In genomic region chr11:48820308-48820674, GRCm38 (mm10) we compare ENCODE assay signal across 15 mouse cellular contexts. TPM values are rescaled to one million over a fixed set of nuclear protein-coding genes. Genes with fewer than 3 reads are reported as not detected.
DNase-seq lines count a peak whose midpoint lies in the region; ATAC-seq and TF ChIP-seq lines count a peak whose summit lies in the region.
"Had no signal": no experiment of that assay in that cellular context is flagged by ENCODE, and none has a peak within 500 bp of the region (broad histone marks: within the 10 kb centered on the region; RNA-seq: fewer than 3 reads in every experiment).

No protein-coding gene starts in this region.

- H3K4me2 ChIP-seq in heart, embryonic 11.5 days = no peak overlapping the region
- H3K4me2 ChIP-seq in stomach, embryonic 16.5 days (ENCODE audit: low read depth, low read length) = no peak overlapping the region
- H3K4me2 ChIP-seq in hindbrain, embryonic 12.5 days (replicated peaks) = no peak overlapping the region
- H3K4me2 ChIP-seq: embryonic facial prominence, embryonic 13.5 days; forebrain, embryonic 12.5 days; midbrain, embryonic 13.5 days had no signal

- H3K36me3 ChIP-seq in heart, embryonic 11.5 days (ENCODE audit: control insufficient read depth, insufficient read depth, low read length) = no peaks in the 10 kb centered on the region; the same call in 1 of the 2 replicates
- no peaks in the 10 kb centered on the region for H3K36me3 ChIP-seq in liver, adult 2 months (ENCODE audit: control insufficient read depth, insufficient read depth, low read length)
- H3K36me3 ChIP-seq in stomach, embryonic 16.5 days (ENCODE audit: control insufficient read depth, insufficient read depth, low read length) = no peaks in the 10 kb centered on the region
- H3K36me3 ChIP-seq in hindbrain, embryonic 12.5 days = no peaks in the 10 kb centered on the region
- H3K36me3 ChIP-seq: embryonic facial prominence, embryonic 13.5 days had no signal

- H3K9ac ChIP-seq in heart, embryonic 11.5 days (ENCODE audit: low read depth, low read length) = no peak overlapping the region
- H3K9ac ChIP-seq in liver, adult 2 months (ENCODE audit: low read depth, low read length) = no peak overlapping the region
- H3K9ac ChIP-seq in stomach, embryonic 16.5 days (ENCODE audit: low read length) = no peak overlapping the region
- H3K9ac ChIP-seq in hindbrain, embryonic 12.5 days = no peak overlapping the region
- H3K9ac ChIP-seq: embryonic facial prominence, embryonic 13.5 days; forebrain, embryonic 12.5 days; midbrain, embryonic 13.5 days had no signal

- peaks cover 11% of the 10 kb centered on the region for H3K4me1 ChIP-seq in heart, embryonic 11.5 days (ENCODE audit: control insufficient read depth, insufficient read depth, low read length)
- peaks cover 18% of the 10 kb centered on the region for H3K4me1 ChIP-seq in liver, adult 2 months (ENCODE audit: control insufficient read depth, insufficient read depth, low read length)
- 0 out of 2 replicates have a peak, but pooled peaks cover 6% of the 10 kb centered on the region for H3K4me1 ChIP-seq in embryonic fibroblast, embryonic 13.5 days (ENCODE audit: control insufficient read depth, insufficient read depth, low read length)
- peaks cover 16% of the 10 kb centered on the region for H3K4me1 ChIP-seq in stomach, embryonic 16.5 days (ENCODE audit: control insufficient read depth, insufficient read depth, low read length)
- H3K4me1 ChIP-seq in hindbrain, embryonic 12.5 days = peaks cover 23% of the 10 kb centered on the region

- peaks cover 5% of the 10 kb centered on the region; the same call in 1 of the 2 replicates for H3K27me3 ChIP-seq in heart, embryonic 11.5 days (ENCODE audit: control insufficient read depth, insufficient read depth, low read length)
- no peaks in the 10 kb centered on the region for H3K27me3 ChIP-seq in liver, adult 2 months (ENCODE audit: control insufficient read depth, insufficient read depth, low read length)
- no peaks in the 10 kb centered on the region for H3K27me3 ChIP-seq in stomach, embryonic 16.5 days (ENCODE audit: control insufficient read depth, insufficient read depth, low read length)
- H3K27me3 ChIP-seq in hindbrain, embryonic 12.5 days = peaks cover 22% of the 10 kb centered on the region

- H3K27ac ChIP-seq in heart, embryonic 11.5 days (ENCODE audit: low read depth, low read length) = peak overlapping the region; percentile 38
- no peak overlapping the region; the same call in 1 of the 2 replicates for H3K27ac ChIP-seq in liver, adult 2 months (replicated peaks; ENCODE audit: insufficient read depth, low read depth, low read length)
- H3K27ac ChIP-seq in embryonic fibroblast, embryonic 13.5 days (ENCODE audit: insufficient read depth, low read length) = peak overlapping the region; percentile 89
- H3K27ac ChIP-seq in stomach, embryonic 16.5 days (ENCODE audit: low read length) = peak overlapping the region; percentile 60
- H3K27ac ChIP-seq in hindbrain, embryonic 12.5 days = no peak overlapping the region
- H3K27ac ChIP-seq: embryonic facial prominence, embryonic 13.5 days; forebrain, embryonic 12.5 days; limb, embryonic 10.5 days; midbrain, embryonic 13.5 days had no signal

- ATAC-seq in heart, embryonic 11.5 days (replicated peaks; ENCODE audit: insufficient number of reproducible peaks, low FRiP score, low TSS enrichment) = no peak
- no peak for ATAC-seq in stomach, embryonic 16.5 days (ENCODE audit: insufficient read depth, low FRiP score)
- ATAC-seq in hindbrain, embryonic 12.5 days (ENCODE audit: low FRiP score) = no peak
- ATAC-seq: hindbrain, embryonic 16.5 days; midbrain, embryonic 13.5 days had no signal

- H3K9me3 ChIP-seq in heart, embryonic 11.5 days (replicated peaks; ENCODE audit: control insufficient read depth, low read length) = no peaks in the 10 kb centered on the region
- no peaks in the 10 kb centered on the region for H3K9me3 ChIP-seq in stomach, embryonic 16.5 days (replicated peaks; ENCODE audit: control insufficient read depth, low read length)
- H3K9me3 ChIP-seq in hindbrain, embryonic 12.5 days (replicated peaks) = no peaks in the 10 kb centered on the region
- H3K9me3 ChIP-seq: embryonic facial prominence, embryonic 13.5 days; forebrain, embryonic 12.5 days; limb, embryonic 10.5 days; midbrain, embryonic 13.5 days had no signal

- DNase-seq in heart, adult 8-10 months (ENCODE audit: low spot score) = no peak
- peak; percentile 80 for DNase-seq in liver, adult 2 months (ENCODE audit: extremely low read depth, low read depth, low spot score)
- DNase-seq in liver = no peak
- no peak for DNase-seq in embryo, embryonic 10 days (ENCODE audit: low spot score)
- DNase-seq: lung, adult 18-20 months; lung, postnatal 4 days had no signal

- TF ChIP-seq CTCF in liver, adult 2 months (IDR thresholded peaks at IDR 0.05; ENCODE audit: low read depth, low read length) = no peak
- no peak for TF ChIP-seq CTCF in embryonic fibroblast, embryonic 13.5 days (IDR thresholded peaks at IDR 0.05; ENCODE audit: borderline replicate concordance, insufficient read depth, low read length)

- H3K4me3 ChIP-seq in heart, embryonic 11.5 days (ENCODE audit: low read depth, low read length) = no peak overlapping the region
- H3K4me3 ChIP-seq in liver, adult 2 months (ENCODE audit: insufficient read depth, low read depth, low read length) = no peak overlapping the region
- H3K4me3 ChIP-seq in embryonic fibroblast, embryonic 13.5 days (ENCODE audit: insufficient read depth, low read length) = no peak overlapping the region
- H3K4me3 ChIP-seq in stomach, embryonic 16.5 days (replicated peaks; ENCODE audit: low read length) = no peak overlapping the region
- no peak overlapping the region for H3K4me3 ChIP-seq in hindbrain, embryonic 12.5 days
- H3K4me3 ChIP-seq: embryonic facial prominence, embryonic 13.5 days; forebrain, embryonic 12.5 days; limb, embryonic 10.5 days; midbrain, embryonic 13.5 days had no signal

- TF ChIP-seq POLR2A in liver, adult 2 months (IDR thresholded peaks at IDR 0.05; ENCODE audit: extremely low read depth, insufficient read depth, low read length) = no peak
- 0 out of 2 replicates have a peak, but pooled peaks have one; percentile 4 for TF ChIP-seq POLR2A in embryonic fibroblast, embryonic 13.5 days (IDR thresholded peaks at IDR 0.05; ENCODE audit: low read depth, low read length)

- peaks cover 9% of the 10 kb centered on the region for H3K79me2 ChIP-seq in liver, adult 2 months (ENCODE audit: control insufficient read depth, insufficient read depth, low read length)

RNA-seq across cellular contexts. Expression of gene Trim41, which starts 3.1 kb away (rescaled TPM):
- polyA plus RNA-seq in heart, embryonic 11.5 days (2014; fragmentation: Nextera tagmentation; extraction: Ambion mirVana) = 3.3 and 3.7 TPM in 2 replicates
- total RNA-seq in heart, adult 8-10 months (2022) = 10 to 100 TPM; 22.2 to 28.9 (median 23.8) TPM
- 11.4 and 13.2 TPM in 2 replicates for total RNA-seq in liver, adult 2 months (2014; rRNA removed)
- 13.7 and 18.2 TPM in 2 replicates for polyA plus RNA-seq in liver, adult 2 months (2012; rRNA removed)
- polyA plus RNA-seq in embryonic fibroblast, embryonic 13.5 days (2011; ENCODE audit: insufficient read length, low read depth, missing spikeins) = 27.2 and 40.7 TPM in 2 replicates
- polyA plus RNA-seq in stomach, embryonic 16.5 days (2015; fragmentation: Nextera tagmentation; extraction: Ambion mirVana) = 4.6 and 5.7 TPM in 2 replicates
- polyA plus RNA-seq in hindbrain, embryonic 12.5 days (2016; fragmentation: Nextera tagmentation; extraction: Ambion mirVana) = 6.4 and 7.1 TPM in 2 replicates

RNA-seq across cellular contexts. Expression of gene Trim7, which starts 5.6 kb away (rescaled TPM):
- 0.43 and 0.70 TPM in 2 replicates for polyA plus RNA-seq in heart, embryonic 11.5 days (2014; fragmentation: Nextera tagmentation; extraction: Ambion mirVana)
- total RNA-seq in heart, adult 8-10 months (2022) = 10 to 100 TPM; 15.6 to 31.7 (median 17.5) TPM
- total RNA-seq in liver, adult 2 months (2014; rRNA removed) = 5.8 and 11.2 TPM in 2 replicates
- polyA plus RNA-seq in liver, adult 2 months (2012; rRNA removed) = 11.0 and 16.3 TPM in 2 replicates
- polyA plus RNA-seq in embryonic fibroblast, embryonic 13.5 days (2011; ENCODE audit: insufficient read length, low read depth, missing spikeins) = 16.0 and 19.1 TPM in 2 replicates
- polyA plus RNA-seq in stomach, embryonic 16.5 days (2015; fragmentation: Nextera tagmentation; extraction: Ambion mirVana) = 1.7 and 2.6 TPM in 2 replicates
- 0.70 and 1.6 TPM in 2 replicates for polyA plus RNA-seq in hindbrain, embryonic 12.5 days (2016; fragmentation: Nextera tagmentation; extraction: Ambion mirVana)

RNA-seq across cellular contexts. Expression of gene Gm12184, which starts 6.2 kb away (rescaled TPM):
- 2.9 and 4.0 TPM in 2 replicates for polyA plus RNA-seq in heart, embryonic 11.5 days (2014; fragmentation: Nextera tagmentation; extraction: Ambion mirVana)
- 1 to 10 TPM; 1.6 to 5.4 (median 3.7) TPM for total RNA-seq in heart, adult 8-10 months (2022)
- 1.5 and 2.0 TPM in 2 replicates for total RNA-seq in liver, adult 2 months (2014; rRNA removed)
- polyA plus RNA-seq in liver, adult 2 months (2012; rRNA removed) = 5.5 and 5.8 TPM in 2 replicates
- polyA plus RNA-seq in embryonic fibroblast, embryonic 13.5 days (2011; ENCODE audit: insufficient read length, low read depth, missing spikeins) = 40.5 and 61.2 TPM in 2 replicates
- polyA plus RNA-seq in stomach, embryonic 16.5 days (2015; fragmentation: Nextera tagmentation; extraction: Ambion mirVana) = 0.98 and 1.5 TPM in 2 replicates
- polyA plus RNA-seq in hindbrain, embryonic 12.5 days (2016; fragmentation: Nextera tagmentation; extraction: Ambion mirVana) = 7.2 and 10.0 TPM in 2 replicates

RNA-seq across cellular contexts. Expression of gene Rack1, which starts 20.2 kb away (rescaled TPM):
- polyA plus RNA-seq in heart, embryonic 11.5 days (2014; fragmentation: Nextera tagmentation; extraction: Ambion mirVana) = 538 and 603 TPM in 2 replicates
- total RNA-seq in heart, adult 8-10 months (2022) = 100 to 1,000 TPM; 385 to 495 (median 425) TPM
- total RNA-seq in liver, adult 2 months (2014; rRNA removed) = 507 and 645 TPM in 2 replicates
- polyA plus RNA-seq in liver, adult 2 months (2012; rRNA removed) = 645 and 687 TPM in 2 replicates
- 1,745 and 1,759 TPM in 2 replicates for polyA plus RNA-seq in embryonic fibroblast, embryonic 13.5 days (2011; ENCODE audit: insufficient read length, low read depth, missing spikeins)
- polyA plus RNA-seq in stomach, embryonic 16.5 days (2015; fragmentation: Nextera tagmentation; extraction: Ambion mirVana) = 634 and 687 TPM in 2 replicates
- polyA plus RNA-seq in hindbrain, embryonic 12.5 days (2016; fragmentation: Nextera tagmentation; extraction: Ambion mirVana) = 442 and 512 TPM in 2 replicates

RNA-seq across cellular contexts. Expression of gene Irgm1, which starts 51.2 kb away (rescaled TPM):
- polyA plus RNA-seq in heart, embryonic 11.5 days (2014; fragmentation: Nextera tagmentation; extraction: Ambion mirVana) = 4.9 and 5.9 TPM in 2 replicates
- total RNA-seq in heart, adult 8-10 months (2022) = 10 to 100 TPM; 11.7 to 13.3 (median 12.1) TPM
- total RNA-seq in liver, adult 2 months (2014; rRNA removed) = 43.0 and 48.4 TPM in 2 replicates
- polyA plus RNA-seq in liver, adult 2 months (2012; rRNA removed) = 29.9 and 33.3 TPM in 2 replicates
- polyA plus RNA-seq in embryonic fibroblast, embryonic 13.5 days (2011; ENCODE audit: insufficient read length, low read depth, missing spikeins) = 36.5 and 61.8 TPM in 2 replicates
- polyA plus RNA-seq in stomach, embryonic 16.5 days (2015; fragmentation: Nextera tagmentation; extraction: Ambion mirVana) = 13.1 and 13.3 TPM in 2 replicates
- polyA plus RNA-seq in hindbrain, embryonic 12.5 days (2016; fragmentation: Nextera tagmentation; extraction: Ambion mirVana) = 3.0 and 3.9 TPM in 2 replicates

Comparison
In these comparisons a context has a peak if more than half of its experiments do, and no peak if none do; other contexts are left out.
1. H3K27ac ChIP-seq: peak in heart, embryonic 11.5 days (single experiment), embryonic fibroblast, embryonic 13.5 days (single experiment) and stomach, embryonic 16.5 days (single experiment); none in liver, adult 2 months (single experiment) and hindbrain, embryonic 12.5 days (single experiment).